Mouse (Mus musculus) heart, postnatal 36 days (tissue): Measurements from ENCODE around the gene Ghrhr. TPM values are rescaled to one million over a fixed set of nuclear protein-coding genes. Genes with fewer than 3 reads are reported as not detected.

Source experiments
- DNase-seq, 2 experiments: peaks; one replicate each; pipeline ENCODE4 v3.0.0; 2021 to 2022
- intact Hi-C: fragments of 180-260 bp; cut with DNase I; formaldehyde crosslinking; loops from one replicate; pipeline ENCODE4 v1.15.1; 2025
- total RNA-seq, 2 experiments: library from RNA; stranded (reverse); gene quantifications; 2 replicates each; pipeline ENCODE4 v1.2.3; 2021

Ghrhr gene
- not detected for total RNA-seq

- intact Hi-C loops: no loop called here
These were observed at the start of gene Ghrhr for GRCm38 (mm10) chr6:55376076-55376475. TSS of gene Ghrhr (plus strand) at chr6:55376295.

GRCm38 (mm10) chr6:55326299-55326698 is 49.8 kb upstream of the Ghrhr start:
- peak in 1 of 2 experiments; percentile 55 for DNase-seq
- intact Hi-C loops: loop anchor here (2.0 kb wide), 1 partner anchor 79 kb away; no protein-coding TSS in a partner anchor

More at GRCm38 (mm10) chr6:55376076-55376475, at the start of gene Ghrhr:
- no peak for DNase-seq

GRCm38 (mm10) chr6:55327326-55327725 is 48.8 kb upstream of the Ghrhr start:
- DNase-seq: no peak
- intact Hi-C loops: loop anchor here (2.0 kb wide), 1 partner anchor 81 kb away; no protein-coding TSS in a partner anchor

- intact Hi-C loops: no loop called here
- DNase-seq: no peak
These were observed 47.9 kb upstream of the Ghrhr start for GRCm38 (mm10) chr6:55328179-55328578.

GRCm38 (mm10) chr6:55331315-55331714 is 44.8 kb upstream of the Ghrhr start:
- no peak for DNase-seq
- intact Hi-C loops: loop anchor here (2.0 kb wide), 1 partner anchor 91 kb away; no protein-coding TSS in a partner anchor

GRCm38 (mm10) chr6:55332100-55332772 is 43.9 kb upstream of the Ghrhr start:
- intact Hi-C loops: no loop called here
- DNase-seq: no peak

- no peak for DNase-seq
- intact Hi-C loops: no loop called here
These were observed 43.4 kb upstream of the Ghrhr start for GRCm38 (mm10) chr6:55332773-55333109.

GRCm38 (mm10) chr6:55335989-55336514 is 40.0 kb upstream of the Ghrhr start, which contains the start of gene Aqp1:
TSS of gene Aqp1 (plus strand) at chr6:55336432.
- intact Hi-C loops: loop anchor here (5.0 kb wide), 1 partner anchor 39 kb away; no protein-coding TSS in a partner anchor
- DNase-seq: peak; percentile 74 to 80

- no peak for DNase-seq
- intact Hi-C loops: loop anchor here (5.0 kb wide), 1 partner anchor 40 kb away; no protein-coding TSS in a partner anchor
These were observed 38.9 kb upstream of the Ghrhr start for GRCm38 (mm10) chr6:55337242-55337641.

- intact Hi-C loops: loop anchor here (5.0 kb wide), 1 partner anchor 41 kb away; no protein-coding TSS in a partner anchor
- DNase-seq: no peak
These were observed 38.0 kb upstream of the Ghrhr start for GRCm38 (mm10) chr6:55338077-55338476.

GRCm38 (mm10) chr6:55338934-55339825 is 36.9 kb upstream of the Ghrhr start:
- DNase-seq: no peak
- intact Hi-C loops: loop anchor here (5.0 kb wide), 1 partner anchor 42 kb away; no protein-coding TSS in a partner anchor

- intact Hi-C loops: no loop called here
- no peak for DNase-seq
These were observed 34.4 kb upstream of the Ghrhr start for GRCm38 (mm10) chr6:55341688-55342087.

- no peak for DNase-seq
- intact Hi-C loops: no loop called here
These were observed 33.8 kb upstream of the Ghrhr start for GRCm38 (mm10) chr6:55342328-55342727.

- intact Hi-C loops: no loop called here
- DNase-seq: peak in 1 of 2 experiments; percentile 5
These were observed 32.6 kb upstream of the Ghrhr start for GRCm38 (mm10) chr6:55343446-55343845.

GRCm38 (mm10) chr6:55344291-55345016 is 31.6 kb upstream of the Ghrhr start:
- peak in 1 of 2 experiments; percentile 17 for DNase-seq
- intact Hi-C loops: no loop called here

- intact Hi-C loops: no loop called here
- peak in 1 of 2 experiments; percentile 4 for DNase-seq
These were observed 30.8 kb upstream of the Ghrhr start for GRCm38 (mm10) chr6:55345264-55345663.

- intact Hi-C loops: no loop called here
- DNase-seq: peak in 1 of 2 experiments; percentile 3
These were observed 29.6 kb upstream of the Ghrhr start for GRCm38 (mm10) chr6:55346491-55346890.

GRCm38 (mm10) chr6:55347711-55348571 is 28.2 kb upstream of the Ghrhr start:
- intact Hi-C loops: no loop called here
- peak in 1 of 2 experiments; percentile 3 for DNase-seq

- DNase-seq: no peak
- intact Hi-C loops: no loop called here
These were observed 26.9 kb upstream of the Ghrhr start for GRCm38 (mm10) chr6:55349231-55349630.
